Mouse (Mus musculus) megakaryocyte, embryonic 14.5 days (primary cell): ENCODE data around the gene Tubal3.

Experiments used
- FLI1 ChIP-seq: IDR thresholded peaks from 2 replicates; pipeline ENCODE4 v1.6.1; 2012; ENCODE audit warnings: low read length, inconsistent platforms, mixed read lengths
- GATA1 ChIP-seq: IDR thresholded peaks from 3 replicates; pipeline ENCODE4 v1.6.1; 2012; ENCODE audit warnings: mixed read lengths, low read length, inconsistent platforms, borderline replicate concordance

DNA sequence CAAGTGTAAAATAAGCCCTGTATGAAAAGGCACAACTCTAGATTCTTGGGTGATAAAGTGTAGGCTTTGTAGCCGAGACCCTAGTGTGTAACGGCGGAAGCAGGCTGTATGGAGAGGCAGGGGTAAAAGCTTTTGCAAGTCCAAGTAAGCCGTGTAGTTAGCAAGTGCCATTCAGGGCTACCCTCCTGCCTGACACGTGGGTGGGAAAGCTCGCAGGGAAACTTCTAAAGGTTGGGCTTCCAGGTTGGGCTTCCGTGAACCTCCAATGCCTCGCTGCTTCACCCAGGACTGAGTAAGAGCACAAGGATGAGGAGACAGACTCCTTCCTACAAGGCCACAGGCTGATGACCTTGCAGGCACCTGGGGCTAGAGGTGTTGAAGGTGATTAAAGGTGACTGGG, 23.5 kb upstream of the Tubal3 start:
- no peak for TF ChIP-seq GATA1
- TF ChIP-seq FLI1, result no peak
